Mouse (Mus musculus) thymus, postnatal 10 days (tissue): ENCODE data around the gene Krt8.
"Not testable (repeated sequence)": the region's sequence is repeated elsewhere in the genome, so short reads cannot be mapped to it uniquely, and the experiment has no call there.

Experiments used
- DNase-seq, 2 experiments: peaks; one replicate each; pipeline ENCODE4 v3.0.0; 2021; ENCODE audit warnings: low spot score in 2 of 2

The Krt8 gene

GRCm38 (mm10) chr15:102007097-102008069 is 3.1 kb upstream of the Krt8 start:
- DNase-seq = no peak

- no peak for DNase-seq
Measured at GRCm38 (mm10) chr15:102006317-102006716, 2.0 kb upstream of the Krt8 start.

GRCm38 (mm10) chr15:102005290-102005689 is 1.0 kb upstream of the Krt8 start:
- DNase-seq = no peak

GRCm38 (mm10) chr15:102003516-102003915 is 766 bp downstream of the Krt8 start:
- DNase-seq = no peak

GRCm38 (mm10) chr15:102002646-102003488 is 1.4 kb downstream of the Krt8 start:
- no peak for DNase-seq

- no peak for DNase-seq
Measured at GRCm38 (mm10) chr15:101999676-102000335, 4.5 kb downstream of the Krt8 start.

GRCm38 (mm10) chr15:101999156-101999555 is 5.1 kb downstream of the Krt8 start:
- DNase-seq = no peak

GRCm38 (mm10) chr15:101996450-101997078 is 7.7 kb downstream of the Krt8 start:
- not testable (repeated sequence) for DNase-seq

GRCm38 (mm10) chr15:101995484-101996236 is 8.6 kb downstream of the Krt8 start:
- DNase-seq = no peak

- DNase-seq = no peak
Measured at GRCm38 (mm10) chr15:101994365-101994764, 9.9 kb downstream of the Krt8 start.

- no peak for DNase-seq
Measured at GRCm38 (mm10) chr15:101990946-101991345, 13.3 kb downstream of the Krt8 start.

- DNase-seq = no peak
Measured at GRCm38 (mm10) chr15:101988714-101989113, 15.6 kb downstream of the Krt8 start.

GRCm38 (mm10) chr15:101988119-101988518 is 16.2 kb downstream of the Krt8 start:
- peak; percentile 49 to 78 for DNase-seq

- no peak for DNase-seq
Measured at GRCm38 (mm10) chr15:101984746-101985145, 19.5 kb downstream of the Krt8 start.

GRCm38 (mm10) chr15:101983949-101984601 is 20.2 kb downstream of the Krt8 start:
- peak; percentile 60 to 87 for DNase-seq

- DNase-seq = no peak
Measured at GRCm38 (mm10) chr15:101983315-101983948, 20.9 kb downstream of the Krt8 start.

GRCm38 (mm10) chr15:101980849-101981248 is 23.4 kb downstream of the Krt8 start:
- DNase-seq = no peak

- DNase-seq = peak in 1 of 2 experiments; percentile 17
Measured at GRCm38 (mm10) chr15:101977043-101977726, 27.1 kb downstream of the Krt8 start.

GRCm38 (mm10) chr15:101976641-101977040 is 27.6 kb downstream of the Krt8 start:
- no peak for DNase-seq
